Mouse (Mus musculus): ENCODE measurements at regions not wholly inside any gene's neighbourhood (a gene's known extent, or its start where the extent isn't known, plus 50 kb on each side); places are given as distances from the start of the nearest gene placed in this dataset.

DNA sequence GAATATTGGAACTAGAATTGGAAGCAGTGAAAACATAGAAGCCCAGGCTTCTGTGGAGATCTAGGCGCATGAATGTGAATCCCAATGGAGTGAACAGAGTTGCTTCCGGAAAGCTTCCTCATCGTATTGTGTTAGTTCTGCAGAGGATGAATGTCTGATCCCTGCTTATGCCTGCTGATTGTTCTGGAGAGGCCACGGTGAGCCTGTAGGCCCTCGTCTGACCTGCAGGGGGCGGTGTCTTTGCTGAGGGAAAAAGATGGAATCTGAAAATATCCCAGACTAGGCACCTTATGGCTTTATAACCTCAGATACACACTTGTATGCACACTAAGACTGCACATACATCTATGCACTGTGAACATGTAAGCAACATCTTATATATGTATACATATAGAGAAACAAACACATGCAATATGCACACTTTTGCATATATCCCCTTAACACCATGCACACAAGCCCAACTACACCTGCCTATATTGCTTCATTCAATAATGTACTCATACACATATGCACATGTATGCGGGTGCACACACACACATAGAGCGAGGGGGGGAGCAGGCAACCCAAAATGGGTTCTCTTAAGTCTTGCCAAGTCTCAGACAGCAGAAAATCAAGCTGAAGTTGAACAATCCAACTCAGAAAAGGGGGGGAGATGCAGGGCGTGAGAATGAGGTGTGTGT is 68.1 kb downstream of the Pja1 start:
- peak; percentile 64 for TF ChIP-seq CTCF (IDR thresholded peaks at IDR 0.05; ENCODE audit: low read depth)
- no peak overlapping the region for H3K4me2 ChIP-seq
- H3K27me3 ChIP-seq (ENCODE audit: insufficient read depth, low read length): no peaks in the 10 kb centered on the region
- H3K9ac ChIP-seq: no peak overlapping the region
- H3K27ac ChIP-seq (ENCODE audit: low read depth): no peak overlapping the region
- H3K4me3 ChIP-seq (ENCODE audit: low read depth, low read length): no peak overlapping the region
- H3K9me3 ChIP-seq (ENCODE audit: low read depth, low read length): no peaks in the 10 kb centered on the region
- no peaks in the 10 kb centered on the region for H3K36me3 ChIP-seq (ENCODE audit: insufficient read depth)
- DNase-seq: peak; percentile 50
- no peaks in the 10 kb centered on the region for H3K4me1 ChIP-seq (ENCODE audit: insufficient read depth)
- 47% methylated on average over 9 of the region's 9 CpGs for WGBS
- ATAC-seq (ENCODE audit: insufficient read depth): 0 out of 2 replicates have a peak, but pooled peaks have one; percentile 17

DNA sequence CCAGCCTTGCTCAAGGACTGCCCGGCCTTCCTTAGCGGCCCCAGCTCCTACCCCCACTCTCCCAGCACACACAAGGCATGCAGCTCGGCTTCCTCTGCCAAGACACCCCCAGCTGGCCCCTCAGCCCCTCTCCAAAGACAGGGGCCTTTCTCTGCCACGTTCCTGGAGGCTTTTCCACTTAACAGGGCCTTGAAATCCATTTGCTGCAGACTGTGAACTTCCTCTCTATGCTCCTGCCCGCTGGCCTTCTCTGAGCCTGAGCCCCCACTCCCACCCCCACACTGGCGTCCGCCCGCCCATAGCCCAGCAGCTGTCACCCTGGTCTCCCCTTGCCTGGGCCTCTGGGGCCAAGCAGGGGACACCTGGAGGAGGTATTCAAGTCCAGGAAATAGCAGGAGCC is 73.7 kb downstream of the Pja1 start:
- Histone ChIP-seq H3K27ac (ENCODE audit: low read depth) (peak overlapping the region; percentile 66), H3K4me1 (ENCODE audit: insufficient read depth) (no peaks in the 10 kb centered on the region), H3K9ac (no peak overlapping the region), H3K27me3 (ENCODE audit: insufficient read depth, low read length) (no peaks in the 10 kb centered on the region), H3K4me2 (no peak overlapping the region), H3K9me3 (ENCODE audit: low read depth, low read length) (no peaks in the 10 kb centered on the region), H3K36me3 (ENCODE audit: insufficient read depth) (no peaks in the 10 kb centered on the region), H3K4me3 (ENCODE audit: low read depth, low read length) (no peak overlapping the region)
- WGBS: 12% methylated on average over 8 of the region's 8 CpGs
- DNase-seq (peak; percentile 43), ATAC-seq (ENCODE audit: insufficient read depth) (peak; percentile 84; the same call in 1 of the 2 replicates)
- no peak for TF ChIP-seq CTCF (IDR thresholded peaks at IDR 0.05; ENCODE audit: low read depth)

DNA sequence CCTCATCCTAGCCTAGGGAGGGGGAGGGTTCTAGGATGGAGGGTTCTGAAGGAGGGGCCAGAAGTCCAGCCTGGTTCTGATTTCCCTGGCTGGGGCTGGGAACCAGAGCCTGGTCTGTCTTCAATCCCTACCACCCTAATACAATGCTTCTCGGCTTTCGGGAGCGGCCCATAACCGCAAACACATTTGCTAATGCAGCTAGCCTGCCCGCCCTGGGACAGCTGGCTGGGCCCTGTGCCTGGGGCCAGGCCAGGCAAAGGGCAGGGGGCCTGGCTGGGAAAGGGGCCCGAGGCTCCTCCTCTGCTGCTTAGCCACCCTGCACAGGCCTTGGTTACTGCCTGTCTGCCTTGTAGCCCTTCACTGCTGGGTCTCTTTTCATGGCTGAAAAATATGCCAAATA is 74.9 kb downstream of the Pja1 start:
- Histone ChIP-seq H3K9me3 (ENCODE audit: low read depth, low read length) (no peaks in the 10 kb centered on the region), H3K27me3 (ENCODE audit: insufficient read depth, low read length) (no peaks in the 10 kb centered on the region), H3K27ac (ENCODE audit: low read depth) (no peak overlapping the region), H3K4me1 (ENCODE audit: insufficient read depth) (no peaks in the 10 kb centered on the region), H3K9ac (no peak overlapping the region), H3K4me2 (no peak overlapping the region), H3K36me3 (ENCODE audit: insufficient read depth) (no peaks in the 10 kb centered on the region), H3K4me3 (ENCODE audit: low read depth, low read length) (no peak overlapping the region)
- 47% methylated on average over 6 of the region's 6 CpGs for WGBS
- ATAC-seq (ENCODE audit: insufficient read depth) (peak; percentile 54; the same call in 1 of the 2 replicates), DNase-seq (peak; percentile 40)
- no peak for TF ChIP-seq CTCF (IDR thresholded peaks at IDR 0.05; ENCODE audit: low read depth)

DNA sequence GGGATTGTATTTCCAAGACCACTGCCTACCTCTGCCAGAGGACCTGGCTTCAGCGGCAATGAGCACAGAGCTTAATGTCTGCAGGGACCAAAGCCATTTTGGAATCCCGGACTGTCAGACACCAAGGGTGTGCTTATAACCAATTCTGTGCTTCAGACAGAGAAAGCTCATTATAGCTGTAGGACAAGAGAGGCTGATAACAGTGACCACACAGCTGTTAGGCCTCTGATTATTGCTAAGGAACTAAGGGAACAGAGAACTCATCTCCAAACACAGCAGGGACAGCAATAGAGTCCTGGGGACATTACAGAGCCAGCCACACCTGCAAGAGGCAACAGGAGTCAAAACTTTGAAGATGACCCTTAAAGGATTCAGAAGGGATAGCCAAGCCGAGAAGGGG is 76.0 kb downstream of the Pja1 start:
- Histone ChIP-seq H3K27ac (ENCODE audit: low read depth) (no peak overlapping the region), H3K36me3 (ENCODE audit: insufficient read depth) (no peaks in the 10 kb centered on the region), H3K4me1 (ENCODE audit: insufficient read depth) (no peaks in the 10 kb centered on the region), H3K9ac (no peak overlapping the region), H3K27me3 (ENCODE audit: insufficient read depth, low read length) (no peaks in the 10 kb centered on the region), H3K4me2 (no peak overlapping the region), H3K9me3 (ENCODE audit: low read depth, low read length) (no peaks in the 10 kb centered on the region), H3K4me3 (ENCODE audit: low read depth, low read length) (no peak overlapping the region)
- WGBS: 72% methylated on average over 3 of the region's 3 CpGs
- no peak for TF ChIP-seq CTCF (IDR thresholded peaks at IDR 0.05; ENCODE audit: low read depth)
- no peak for DNase-seq
- ATAC-seq (ENCODE audit: insufficient read depth): no peak

DNA sequence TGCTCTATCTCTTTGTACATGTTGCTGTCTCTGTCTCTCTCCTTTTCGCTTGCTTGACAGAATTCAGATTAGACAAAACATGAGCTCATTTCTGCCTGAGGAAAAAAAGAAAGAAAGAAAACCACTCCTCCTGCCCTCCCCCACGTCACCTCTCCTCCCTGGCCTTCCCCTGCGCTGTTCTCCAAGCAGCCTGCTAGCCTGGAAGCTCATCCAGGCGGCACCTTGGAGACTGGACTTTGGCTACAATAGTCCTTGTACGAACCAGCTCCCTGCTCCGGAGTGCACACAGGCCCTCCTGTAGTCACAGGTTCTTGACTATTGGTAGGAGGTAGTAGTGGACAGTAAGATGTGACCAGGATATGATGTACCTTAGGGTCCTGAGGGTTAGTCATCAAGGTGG is 79.4 kb downstream of the Pja1 start:
- Histone ChIP-seq H3K27ac (ENCODE audit: low read depth) (no peak overlapping the region), H3K9ac (no peak overlapping the region), H3K4me2 (no peak overlapping the region), H3K36me3 (ENCODE audit: insufficient read depth) (no peaks in the 10 kb centered on the region), H3K9me3 (ENCODE audit: low read depth, low read length) (no peaks in the 10 kb centered on the region), H3K4me3 (ENCODE audit: low read depth, low read length) (no peak overlapping the region), H3K4me1 (ENCODE audit: insufficient read depth) (no peaks in the 10 kb centered on the region), H3K27me3 (ENCODE audit: insufficient read depth, low read length) (no peaks in the 10 kb centered on the region)
- no peak for TF ChIP-seq CTCF (IDR thresholded peaks at IDR 0.05; ENCODE audit: low read depth)
- DNase-seq (no peak), ATAC-seq (ENCODE audit: insufficient read depth) (no peak)
- 58% methylated on average over 6 of the region's 6 CpGs for WGBS

DNA sequence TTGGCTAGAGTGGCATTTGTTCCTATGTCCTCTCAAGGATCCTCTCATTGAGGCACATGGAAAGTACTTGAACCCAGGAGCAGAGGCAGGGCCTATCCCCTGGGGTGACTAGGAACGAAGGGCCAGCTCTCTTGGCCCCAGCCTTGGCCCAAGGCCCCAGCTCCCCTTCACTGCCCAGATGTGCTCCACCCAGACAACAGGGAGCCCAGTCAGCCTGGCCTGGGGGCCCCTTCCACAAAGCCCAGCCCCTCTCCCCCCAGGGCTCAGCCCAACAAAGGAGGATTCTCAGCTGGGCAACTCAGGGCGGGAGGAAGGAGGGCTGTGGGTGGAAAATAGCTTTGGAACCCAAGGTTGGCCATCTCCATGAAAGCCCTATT is 80.6 kb downstream of the Pja1 start:
- WGBS: 76% methylated on average over 2 of the region's 2 CpGs
- Histone ChIP-seq H3K4me2 (no peak overlapping the region), H3K4me3 (ENCODE audit: low read depth, low read length) (no peak overlapping the region), H3K27ac (ENCODE audit: low read depth) (no peak overlapping the region), H3K36me3 (ENCODE audit: insufficient read depth) (no peaks in the 10 kb centered on the region), H3K4me1 (ENCODE audit: insufficient read depth) (no peaks in the 10 kb centered on the region), H3K9me3 (ENCODE audit: low read depth, low read length) (no peaks in the 10 kb centered on the region), H3K27me3 (ENCODE audit: insufficient read depth, low read length) (no peaks in the 10 kb centered on the region), H3K9ac (no peak overlapping the region)
- TF ChIP-seq CTCF (IDR thresholded peaks at IDR 0.05; ENCODE audit: low read depth): no peak
- ATAC-seq (ENCODE audit: insufficient read depth): 0 out of 2 replicates have a peak, but pooled peaks have one; percentile 23
- no peak for DNase-seq

DNA sequence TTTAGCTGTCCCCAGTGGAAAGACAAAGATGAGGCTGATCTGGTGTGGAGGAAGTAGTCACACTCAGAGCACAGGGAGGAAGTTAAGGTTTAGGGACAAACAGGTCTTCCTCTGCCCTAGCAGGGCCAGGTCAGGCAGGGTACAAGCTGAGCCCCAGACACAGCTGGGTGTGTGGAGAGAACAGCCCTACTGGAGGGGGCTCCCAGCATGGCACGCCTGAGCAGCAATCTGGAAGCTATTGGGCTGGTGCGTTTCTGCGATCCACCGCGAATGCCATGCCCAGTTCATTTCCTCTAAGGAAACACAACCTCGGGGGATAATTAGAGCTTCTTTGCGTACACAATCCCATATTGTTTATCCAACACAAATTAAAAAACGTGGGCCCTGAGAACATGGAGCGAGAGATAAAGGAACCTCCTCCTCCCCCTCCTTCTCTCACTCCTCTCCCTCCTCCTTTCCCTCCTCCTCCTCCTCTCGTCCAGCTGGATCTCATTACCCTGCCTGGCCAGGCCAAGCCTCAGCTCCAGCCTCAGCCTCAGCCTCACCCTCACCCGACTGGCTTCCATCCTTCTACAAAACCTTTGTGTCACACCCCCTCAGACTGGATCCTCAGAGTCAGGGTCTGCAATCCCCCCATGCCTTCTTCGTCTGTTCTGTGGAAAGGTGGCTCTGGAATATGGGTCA is 81.2 kb downstream of the Pja1 start:
- DNase-seq (peak; percentile 40), ATAC-seq (ENCODE audit: insufficient read depth) (peak; percentile 53; the same call in 1 of the 2 replicates)
- no peaks in the 10 kb centered on the region for H3K27me3 ChIP-seq (ENCODE audit: insufficient read depth, low read length)
- no peak overlapping the region for H3K4me3 ChIP-seq (ENCODE audit: low read depth, low read length)
- no peak overlapping the region for H3K4me2 ChIP-seq
- no peak overlapping the region for H3K27ac ChIP-seq (ENCODE audit: low read depth)
- TF ChIP-seq CTCF (IDR thresholded peaks at IDR 0.05; ENCODE audit: low read depth): no peak
- H3K4me1 ChIP-seq (ENCODE audit: insufficient read depth): no peaks in the 10 kb centered on the region
- H3K36me3 ChIP-seq (ENCODE audit: insufficient read depth): no peaks in the 10 kb centered on the region
- 45% methylated on average over 12 of the region's 12 CpGs for WGBS
- no peaks in the 10 kb centered on the region for H3K9me3 ChIP-seq (ENCODE audit: low read depth, low read length)
- H3K9ac ChIP-seq: no peak overlapping the region
